Mouse (Mus musculus): ENCODE data around the gene Mccc2. TPM values are rescaled to one million over a fixed set of nuclear protein-coding genes. Genes with fewer than 3 reads are reported as not detected.

Mccc2 gene
- total RNA-seq, 2 experiments from 2014 or later, result 29.2 to 33.6 TPM

GRCm38 (mm10) chr13:99940601-99941000 is 74.8 kb downstream of the Mccc2 start:
- DNase-seq (ENCODE audit: low spot score), result no peak

- no peak for DNase-seq (ENCODE audit: low spot score)
These were observed 76.1 kb downstream of the Mccc2 start for GRCm38 (mm10) chr13:99939320-99939671.

- DNase-seq (ENCODE audit: low spot score), result no peak
These were observed 76.7 kb downstream of the Mccc2 start for GRCm38 (mm10) chr13:99938606-99939319.

GRCm38 (mm10) chr13:99937741-99938140 is 77.7 kb downstream of the Mccc2 start:
- no peak for DNase-seq (ENCODE audit: low spot score)

- DNase-seq (ENCODE audit: low spot score), result no peak
These were observed 83.0 kb downstream of the Mccc2 start for GRCm38 (mm10) chr13:99932406-99932805.

- DNase-seq (ENCODE audit: low spot score), result no peak
These were observed 83.9 kb downstream of the Mccc2 start for GRCm38 (mm10) chr13:99931502-99931901.

- DNase-seq (ENCODE audit: low spot score), result no peak
These were observed 89.2 kb downstream of the Mccc2 start for GRCm38 (mm10) chr13:99926249-99926648.

- no peak for DNase-seq (ENCODE audit: low spot score)
These were observed 99.8 kb downstream of the Mccc2 start for GRCm38 (mm10) chr13:99915632-99916031.

GRCm38 (mm10) chr13:99900965-99901364 is 114.5 kb downstream of the Mccc2 start, which contains the start of gene Cartpt:
Cartpt (minus strand) TSS chr13:99901091.
- no peak for DNase-seq (ENCODE audit: low spot score)

- DNase-seq (ENCODE audit: low spot score), result no peak
These were observed 114.9 kb downstream of the Mccc2 start for GRCm38 (mm10) chr13:99900557-99900892.

GRCm38 (mm10) chr13:99899670-99900556 is 115.5 kb downstream of the Mccc2 start:
- no peak for DNase-seq (ENCODE audit: low spot score)

- DNase-seq (ENCODE audit: low spot score), result no peak
These were observed 116.6 kb downstream of the Mccc2 start for GRCm38 (mm10) chr13:99898816-99899215.

Other genes starting within 250 kb of the Mccc2 start
- gene Cartpt, start 114.5 kb downstream of the Mccc2 start, total RNA-seq (2021), result not detected
- 10 to 100 TPM; 14.3 to 15.3 TPM for gene Bdp1, start 88.4 kb upstream of the Mccc2 start, total RNA-seq (2021)
- 1 to 10 TPM; 7.9 to 8.7 TPM for gene Serf1, start 92.4 kb upstream of the Mccc2 start, total RNA-seq (2021)
- gene Smn1, start 109.2 kb upstream of the Mccc2 start, total RNA-seq (2021), result 10 to 100 TPM; 13.4 to 14.6 TPM
- under 1 TPM; 0.14 TPM for gene Naip2, start 186.5 kb upstream of the Mccc2 start, total RNA-seq (2021)
- gene Naip5, start 230.7 kb upstream of the Mccc2 start, total RNA-seq (2021), result under 1 TPM in 1 of 2 experiments, not detected in 1; 0.14 TPM

Data from gastrocnemius, adult 18-20 months (tissue).